Mouse (Mus musculus) skeletal muscle tissue, adult 2 months (tissue): ENCODE measurements around the gene Pkn1.
A peak's percentile ranks its signal among the peaks of the same experiment; 100 is the strongest.

Source experiments
- DNase-seq: peaks from one replicate; pipeline ENCODE4 v3.0.0-alpha.2; 2012; ENCODE audit warnings: low read depth, low spot score

Gene Pkn1

DNA sequence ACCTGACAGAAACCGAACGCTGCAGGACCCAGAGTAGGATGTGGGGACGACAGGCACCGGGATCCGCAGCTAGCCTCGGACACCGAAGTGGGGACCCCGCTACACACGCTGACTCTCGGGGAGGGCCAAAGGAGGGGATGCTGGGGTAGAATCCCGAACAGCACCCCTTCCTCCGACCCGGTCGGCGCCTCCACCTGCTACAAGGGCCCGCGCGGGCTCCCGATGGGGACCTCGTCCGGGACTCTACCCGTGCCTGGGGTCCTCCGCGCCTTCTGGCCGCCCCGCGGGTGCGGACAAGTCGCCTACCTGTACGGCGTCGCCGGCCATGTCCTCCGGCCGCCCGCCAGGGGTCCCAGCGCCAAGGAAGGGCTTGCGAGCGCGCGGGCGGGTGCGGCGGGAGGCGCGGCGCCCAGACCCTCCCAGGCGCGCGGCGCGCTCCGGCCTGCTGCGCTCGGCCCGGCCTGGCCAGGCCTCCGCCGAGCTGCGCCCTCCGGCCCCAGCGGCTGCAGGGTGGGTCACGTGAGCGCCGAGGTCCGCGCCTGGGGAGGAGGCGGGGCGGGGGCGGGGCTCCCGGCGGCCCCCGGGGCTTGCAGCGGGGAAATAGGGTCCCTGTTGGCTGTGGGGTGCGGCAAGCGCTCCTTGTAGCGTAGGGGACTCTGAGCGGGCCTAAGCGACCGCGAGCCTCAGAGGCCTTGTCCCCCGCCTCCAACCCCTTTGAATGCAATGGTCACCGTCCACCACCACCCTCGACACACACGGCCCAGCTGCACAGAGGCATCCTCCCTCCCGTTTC is at the start of gene Pkn1:
Pkn1 (minus strand) TSS at position 519 of the 793 bp plus-strand sequence.
- DNase-seq = peak; percentile 77

GRCm38 (mm10) chr8:83748708-83749107 is 49.7 kb upstream of the Pkn1 start:
- peak; percentile 82 for DNase-seq

GRCm38 (mm10) chr8:83747661-83748346 is 48.8 kb upstream of the Pkn1 start:
- peak; percentile 86 for DNase-seq

- no peak for DNase-seq
Observed at GRCm38 (mm10) chr8:83744070-83744469, 45.1 kb upstream of the Pkn1 start.

DNA sequence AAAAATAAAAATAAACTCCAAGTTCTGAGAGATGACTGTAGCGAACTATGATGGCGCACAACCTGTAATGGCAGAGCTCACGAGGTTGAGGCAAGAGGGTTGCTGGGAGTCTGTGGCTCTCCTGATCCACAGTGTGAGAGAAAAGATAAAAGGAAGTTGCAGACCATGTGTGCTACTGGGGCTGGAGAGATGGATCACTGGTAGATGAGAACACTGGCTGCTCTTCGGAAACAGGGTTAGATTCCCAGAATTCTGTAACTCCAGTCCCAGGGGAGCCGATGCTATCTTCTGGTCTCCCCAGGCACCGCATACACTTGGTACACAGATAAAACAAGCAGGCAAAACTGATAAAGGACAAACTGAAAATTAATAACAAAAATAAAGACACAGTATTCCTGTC is 44.0 kb upstream of the Pkn1 start:
- DNase-seq = no peak

- DNase-seq = no peak
Observed at GRCm38 (mm10) chr8:83741849-83742655, 43.1 kb upstream of the Pkn1 start.

DNA sequence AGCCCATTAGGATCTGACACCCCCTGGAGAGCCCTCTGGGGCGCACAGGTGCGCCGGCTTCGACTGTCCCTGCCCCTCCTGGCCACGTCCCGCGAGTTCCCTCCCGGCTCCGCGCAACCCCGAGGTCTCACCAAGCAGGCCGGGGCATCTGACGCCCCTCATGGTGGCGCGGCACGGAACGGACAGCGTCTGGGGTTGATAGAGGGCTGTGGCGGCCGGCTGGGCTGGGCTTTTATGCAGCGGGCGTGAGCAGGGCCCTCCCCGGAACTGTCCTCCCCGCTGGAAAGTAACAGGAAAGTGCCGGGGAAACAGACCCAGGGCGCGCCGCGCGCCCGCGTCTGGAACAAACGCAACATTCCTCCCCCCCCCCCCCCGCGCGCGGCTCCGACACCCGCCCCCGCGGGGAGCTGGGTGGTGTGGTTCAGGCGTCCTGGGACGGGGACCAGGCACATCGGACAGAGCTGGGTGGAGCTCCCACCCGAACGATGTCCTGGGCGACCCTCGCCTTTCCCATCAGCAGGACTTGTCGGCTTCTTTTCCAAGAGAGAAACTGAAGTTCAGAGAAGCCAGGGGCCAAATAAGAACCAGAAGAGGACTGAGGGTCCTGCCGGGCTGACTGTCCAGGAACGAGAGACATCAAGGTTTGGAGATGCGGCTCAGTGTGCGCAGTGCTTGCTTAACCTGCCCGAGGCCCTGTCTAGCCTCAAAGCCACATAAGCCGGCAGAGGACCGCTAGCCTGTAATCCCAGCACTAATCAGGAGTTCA is 42.2 kb upstream of the Pkn1 start, which contains the start of gene Adgre5:
Adgre5 (minus strand) TSS at position 351 of the 766 bp plus-strand sequence.
- peak; percentile 73 for DNase-seq

GRCm38 (mm10) chr8:83740586-83740975 is 41.6 kb upstream of the Pkn1 start:
- DNase-seq = no peak

- no peak for DNase-seq
Observed at GRCm38 (mm10) chr8:83739711-83740468, 40.9 kb upstream of the Pkn1 start.

DNA sequence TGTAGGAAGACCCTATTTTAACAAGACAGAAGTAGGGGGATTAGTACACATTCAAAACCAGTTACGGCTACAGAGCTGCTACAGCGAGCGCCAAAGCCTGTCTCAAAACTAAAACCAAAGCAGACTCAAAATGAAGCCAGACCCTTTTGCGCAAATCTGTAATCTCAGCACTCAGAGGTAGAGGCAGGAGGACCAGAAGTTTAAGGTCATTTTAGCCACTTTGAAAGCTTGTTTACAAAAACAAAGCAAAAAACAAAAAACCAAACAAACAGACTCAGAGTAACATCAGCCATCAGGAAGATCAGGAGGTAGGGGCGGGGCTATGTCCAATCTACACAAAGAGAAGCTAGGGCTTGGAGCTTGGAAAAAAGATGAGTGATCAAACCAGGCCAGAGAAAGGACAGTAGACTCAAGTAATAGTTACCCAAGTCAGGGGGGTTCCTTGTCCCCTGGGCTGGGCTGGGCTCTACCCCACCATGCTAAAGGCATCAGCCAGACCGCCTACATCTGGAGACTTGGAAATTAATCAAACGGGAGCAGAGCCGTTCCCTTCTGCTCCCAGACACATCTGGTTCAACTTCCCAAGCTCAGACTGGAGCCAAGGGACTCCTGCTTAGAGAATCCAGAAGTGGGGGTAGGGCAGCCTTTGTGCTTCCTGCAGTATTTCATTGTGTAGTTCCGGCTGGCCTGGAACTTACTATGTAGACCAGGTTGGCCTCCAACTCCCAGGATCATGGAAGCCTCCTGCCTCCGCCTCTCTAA is 40.2 kb upstream of the Pkn1 start:
- peak; percentile 60 for DNase-seq

DNA sequence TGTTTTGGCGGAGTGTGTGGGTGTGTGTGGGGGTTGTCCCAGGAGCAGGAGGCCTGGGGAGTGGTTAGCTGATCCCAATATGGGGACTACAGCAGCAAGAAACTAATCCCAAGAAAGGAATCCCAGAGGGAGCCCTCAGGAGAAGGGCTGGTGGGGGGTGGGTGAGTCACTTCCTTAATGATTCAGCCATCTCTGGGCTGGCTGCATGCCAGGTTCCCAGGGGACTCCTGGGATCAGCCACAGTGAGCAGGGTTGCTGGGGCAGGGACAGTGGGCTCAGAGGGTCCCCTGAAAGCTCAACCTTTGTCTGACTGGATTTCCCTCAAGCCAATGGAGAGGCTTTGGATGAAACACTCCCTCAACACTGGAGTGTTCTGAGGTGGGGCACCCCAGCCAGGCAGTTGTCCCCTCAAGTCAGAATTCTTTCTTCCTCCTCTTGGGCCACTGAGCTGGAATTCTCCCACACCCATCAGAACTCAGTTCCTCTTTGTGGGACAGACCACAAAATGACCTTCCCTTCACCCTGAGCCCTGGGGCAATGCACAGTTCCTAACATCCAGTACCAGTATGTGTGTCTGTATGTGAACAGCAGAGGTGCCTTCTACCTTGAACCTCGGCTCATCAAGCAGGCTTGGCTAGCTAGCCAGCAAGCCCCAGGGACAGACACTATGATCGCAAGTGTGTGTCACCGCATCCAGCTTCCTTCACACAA is 39.0 kb upstream of the Pkn1 start:
- DNase-seq = peak; percentile 74

GRCm38 (mm10) chr8:83737346-83737745 is 38.4 kb upstream of the Pkn1 start:
- DNase-seq = no peak

DNA sequence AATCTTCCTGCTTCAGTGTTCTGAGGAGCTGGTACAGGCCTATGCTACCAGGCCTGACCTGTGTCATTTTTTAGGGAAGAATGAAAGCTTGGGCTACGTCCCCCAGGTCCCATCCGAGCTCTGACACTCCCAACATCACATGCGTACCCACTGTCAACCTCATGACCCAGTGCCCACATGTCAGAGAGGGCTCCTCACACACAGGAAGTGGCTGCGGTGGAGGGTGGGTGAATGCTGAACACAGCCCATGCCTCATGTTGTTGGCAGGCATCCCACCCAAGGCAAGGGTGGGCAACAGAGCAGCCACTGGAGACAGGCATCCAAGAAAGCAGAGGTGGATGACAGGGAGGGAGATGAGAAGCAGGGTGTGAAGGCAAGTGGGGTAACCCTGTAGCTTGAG is 37.7 kb upstream of the Pkn1 start:
- DNase-seq = no peak

- DNase-seq = no peak
Observed at GRCm38 (mm10) chr8:83732919-83733318, 33.9 kb upstream of the Pkn1 start.

DNA sequence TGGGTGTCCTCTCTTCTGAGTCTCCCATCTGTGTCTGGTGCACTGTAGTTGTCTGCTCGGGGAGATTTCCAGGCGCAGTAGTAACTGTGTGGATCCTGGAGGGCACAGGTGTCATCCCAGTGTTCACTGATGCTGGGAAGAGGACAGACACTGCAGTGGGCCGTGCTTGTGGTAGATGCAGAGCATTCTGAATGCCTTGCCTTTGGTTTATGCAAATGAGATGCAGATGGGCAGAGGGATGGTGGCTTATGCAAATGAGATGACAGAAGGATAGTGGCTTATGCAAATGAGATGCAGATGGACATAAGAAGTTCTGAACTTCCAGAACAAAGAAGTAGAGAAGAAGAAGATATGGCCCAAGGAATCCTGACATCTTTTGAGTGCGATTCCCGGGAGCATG is 32.9 kb upstream of the Pkn1 start:
- DNase-seq = no peak

DNA sequence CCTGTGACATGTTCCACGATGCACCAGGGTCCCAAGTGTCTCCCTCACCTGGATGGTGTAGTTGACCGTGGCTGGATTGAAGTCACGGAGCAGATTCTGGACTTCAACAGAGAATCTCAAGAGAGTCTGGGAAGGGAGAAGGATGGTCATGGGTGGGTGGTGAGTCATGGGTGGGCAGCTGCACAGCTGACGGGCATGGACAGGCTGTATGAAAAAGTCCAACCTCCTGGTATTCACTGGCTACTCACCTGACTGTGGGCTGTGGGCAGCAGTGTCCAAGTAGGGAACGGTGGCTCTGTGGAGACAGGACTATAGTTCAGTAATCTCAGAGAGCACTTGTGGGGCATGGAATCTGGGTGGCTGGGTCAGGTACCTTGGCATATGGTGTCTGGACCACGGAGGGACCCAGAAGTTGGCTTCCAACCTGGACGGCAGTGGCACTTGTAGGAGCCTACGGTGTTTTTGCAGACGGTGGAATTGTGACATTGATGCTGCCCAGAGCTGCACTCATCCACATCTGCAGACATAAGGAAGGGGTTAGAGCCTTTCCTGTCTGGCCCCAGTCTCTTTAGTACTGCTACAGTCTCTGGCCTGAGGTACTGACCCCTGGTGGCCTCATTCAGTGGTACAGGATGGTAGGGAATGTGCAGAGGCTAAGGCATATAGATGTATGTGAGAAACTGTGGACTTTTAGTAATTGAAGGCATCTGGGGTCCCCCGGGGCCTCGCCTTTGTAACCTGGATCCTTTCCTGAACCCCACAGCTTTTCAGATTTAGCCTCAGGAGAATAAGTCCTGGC is 30.2 kb upstream of the Pkn1 start:
- no peak for DNase-seq

DNA sequence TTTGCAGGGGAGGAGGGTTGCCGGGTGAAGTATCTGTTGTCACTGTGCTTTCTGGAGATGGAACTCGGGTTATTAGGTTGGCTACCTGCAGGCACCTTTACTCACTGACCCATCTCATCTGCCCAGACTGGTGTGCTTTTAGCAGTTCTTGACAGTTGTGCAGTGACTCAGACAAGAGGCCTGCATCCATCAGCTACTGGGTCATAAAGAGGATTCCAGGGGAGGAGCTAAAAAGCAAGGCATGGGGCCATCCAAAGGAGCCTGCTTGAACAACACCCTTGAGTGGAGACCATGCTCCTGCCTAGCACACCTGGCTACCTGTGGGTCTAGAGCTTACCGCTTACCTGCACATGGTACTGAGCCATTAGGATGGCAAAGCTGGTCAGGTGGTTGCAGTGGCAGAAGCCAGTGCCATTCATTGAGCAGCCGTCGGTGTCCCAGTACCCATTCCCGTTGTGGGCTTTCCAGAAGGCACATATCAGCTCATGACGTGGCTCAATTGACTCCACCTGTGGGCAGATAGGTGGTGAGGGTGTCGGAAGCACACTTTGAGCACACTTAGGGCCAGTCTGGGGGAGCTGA is 26.6 kb upstream of the Pkn1 start:
- DNase-seq = no peak
